Mouse (Mus musculus) liver, postnatal 0 days (tissue): ENCODE measurements around the gene Camta1.

Experiments used
- CTCF ChIP-seq: sonication (generic); IDR thresholded peaks from 2 replicates; pipeline ENCODE4 v1.5.1; 2016; ENCODE audit warnings: antibody characterized with exemption, low read depth
- EP300 ChIP-seq: IDR thresholded peaks from 2 replicates; pipeline ENCODE4 v1.6.1; 2016; ENCODE audit warnings: antibody characterized with exemption, low read depth, mild to moderate bottlenecking

DNA sequence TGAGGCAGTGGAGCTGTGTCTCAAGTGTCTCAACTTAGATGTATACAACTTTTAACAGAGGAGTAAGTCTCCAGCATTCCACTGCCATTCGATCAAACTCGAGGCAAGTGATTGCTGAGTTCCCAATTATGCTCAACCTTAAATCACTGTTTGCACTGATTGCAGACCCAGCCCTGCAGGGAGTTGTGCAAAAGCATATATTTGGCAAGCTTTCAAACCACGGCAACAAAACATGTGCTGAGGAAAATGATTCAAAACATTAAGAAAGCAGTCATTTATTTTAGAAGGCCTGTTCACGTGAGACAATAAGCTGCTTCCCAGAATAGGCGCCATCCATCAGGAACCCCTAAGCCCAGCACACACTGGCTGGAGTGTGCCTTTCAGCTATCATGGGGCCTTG lies 91.0 kb downstream of the Camta1 start:
- no peak for TF ChIP-seq CTCF
- TF ChIP-seq EP300 = no peak
